Mouse (Mus musculus): Measurements from ENCODE around the gene Ankrd52.
"Not testable (repeated sequence)": the region's sequence is repeated elsewhere in the genome, so short reads cannot be mapped to it uniquely, and the experiment has no call there.

Gene Ankrd52

GRCm38 (mm10) chr10:128376455-128377211 is at the start of gene Ankrd52:
TSS of gene Ankrd52 (plus strand) at chr10:128377115.
- DNase-seq, result peak; percentile 94

GRCm38 (mm10) chr10:128327610-128328009 is 49.3 kb upstream of the Ankrd52 start:
- no peak for DNase-seq

GRCm38 (mm10) chr10:128332358-128333249 is 44.3 kb upstream of the Ankrd52 start:
- not testable (repeated sequence) for DNase-seq

- peak; percentile 85 for DNase-seq
These were observed 41.3 kb upstream of the Ankrd52 start for GRCm38 (mm10) chr10:128335582-128335981.

DNA sequence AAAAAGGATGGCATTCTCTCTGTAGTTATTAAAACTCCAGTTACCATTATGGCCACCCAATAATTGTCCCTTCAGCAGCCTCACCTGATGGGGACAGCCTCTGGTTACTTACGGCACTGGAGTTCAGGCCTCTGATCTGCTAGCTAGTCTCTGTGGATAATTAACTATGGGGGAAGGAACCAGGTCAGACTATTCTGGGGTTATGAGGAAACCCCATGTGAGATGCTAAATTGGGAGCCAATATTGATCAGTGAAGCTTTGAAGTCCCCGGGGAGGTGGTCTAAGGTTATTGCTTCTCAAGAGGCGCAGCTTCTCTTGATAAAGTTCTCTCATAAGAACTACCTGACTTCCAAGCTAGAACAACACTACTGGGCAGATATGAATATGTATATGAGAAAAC is 40.7 kb upstream of the Ankrd52 start:
- no peak for DNase-seq

GRCm38 (mm10) chr10:128336597-128336996 is 40.3 kb upstream of the Ankrd52 start:
- DNase-seq, result no peak

DNA sequence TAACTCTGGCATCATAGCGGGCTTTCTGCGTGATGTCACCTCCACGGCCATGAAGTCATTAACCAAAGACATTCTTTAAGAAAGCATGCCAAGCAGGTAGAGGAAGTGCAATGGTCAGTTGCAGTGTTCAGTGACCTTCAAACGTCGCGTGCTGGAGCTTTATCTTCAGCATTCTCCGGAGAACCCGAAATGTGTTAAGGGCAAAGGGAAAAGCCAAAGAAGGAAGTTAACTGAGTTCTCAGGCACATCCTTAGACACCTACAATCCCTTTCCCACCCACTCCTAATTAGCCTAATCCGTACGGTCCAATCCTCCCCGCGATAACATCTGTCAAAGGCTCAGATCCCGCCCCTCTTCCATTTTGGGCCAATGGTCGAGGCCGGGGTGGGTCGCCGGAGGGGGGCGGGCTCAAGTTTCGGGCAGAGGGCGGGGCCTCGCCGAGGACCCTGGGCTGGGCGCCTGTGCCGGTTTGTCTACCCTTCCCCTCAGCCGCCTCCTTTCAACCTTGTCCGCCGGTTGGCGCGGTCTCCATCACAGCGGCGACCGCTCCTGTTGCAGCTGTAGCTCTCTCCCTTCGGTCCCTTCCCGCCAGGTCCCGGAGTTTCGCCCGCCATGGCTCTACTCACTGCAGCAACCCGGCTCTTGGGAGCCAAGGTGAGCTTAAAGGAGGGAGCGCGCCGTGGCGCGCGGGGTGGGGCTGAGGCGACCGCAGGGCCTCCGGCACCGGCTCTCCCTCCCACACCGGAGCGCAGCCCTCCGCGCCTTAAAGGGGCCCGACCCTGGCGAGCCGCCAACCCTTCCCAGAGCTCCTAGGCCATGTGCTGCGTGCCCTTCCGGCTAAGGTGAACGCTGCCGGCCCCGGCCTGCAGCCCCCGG is 39.4 kb upstream of the Ankrd52 start, which contains the start of gene Cs:
Cs (plus strand) TSS at position 429 of the 876 bp plus-strand sequence.
- DNase-seq, result peak; percentile 98

- no peak for DNase-seq
These were observed 38.5 kb upstream of the Ankrd52 start for GRCm38 (mm10) chr10:128338415-128338814.

DNA sequence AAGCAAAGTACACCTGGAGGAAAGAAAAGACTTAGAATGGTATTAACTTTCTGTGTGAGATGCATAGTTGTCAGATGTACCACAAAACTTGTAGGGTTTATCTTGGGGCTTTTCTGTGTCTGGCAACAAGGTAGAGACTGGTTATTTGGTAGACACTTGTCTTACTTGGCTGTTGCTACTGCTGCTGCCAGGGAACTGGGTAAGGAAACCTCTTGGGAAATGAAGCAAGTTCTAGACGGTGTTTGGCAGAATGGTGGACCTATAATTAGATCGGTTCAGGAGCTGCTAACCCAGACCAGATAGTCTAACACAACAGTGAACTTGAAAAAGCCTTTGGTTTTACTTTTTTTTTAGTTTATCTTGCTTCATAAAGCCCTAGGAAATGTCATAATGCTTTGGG is 38.0 kb upstream of the Ankrd52 start:
- DNase-seq, result no peak

GRCm38 (mm10) chr10:128340257-128340656 is 36.7 kb upstream of the Ankrd52 start:
- DNase-seq, result no peak

GRCm38 (mm10) chr10:128343436-128343835 is 33.5 kb upstream of the Ankrd52 start:
- DNase-seq, result no peak

GRCm38 (mm10) chr10:128344568-128345275 is 32.2 kb upstream of the Ankrd52 start:
- DNase-seq, result peak; percentile 82

- DNase-seq, result no peak
These were observed 29.4 kb upstream of the Ankrd52 start for GRCm38 (mm10) chr10:128347541-128347940.

GRCm38 (mm10) chr10:128358796-128359195 is 18.1 kb upstream of the Ankrd52 start:
- DNase-seq, result peak; percentile 63

- no peak for DNase-seq
These were observed 17.7 kb upstream of the Ankrd52 start for GRCm38 (mm10) chr10:128359226-128359625.

DNA sequence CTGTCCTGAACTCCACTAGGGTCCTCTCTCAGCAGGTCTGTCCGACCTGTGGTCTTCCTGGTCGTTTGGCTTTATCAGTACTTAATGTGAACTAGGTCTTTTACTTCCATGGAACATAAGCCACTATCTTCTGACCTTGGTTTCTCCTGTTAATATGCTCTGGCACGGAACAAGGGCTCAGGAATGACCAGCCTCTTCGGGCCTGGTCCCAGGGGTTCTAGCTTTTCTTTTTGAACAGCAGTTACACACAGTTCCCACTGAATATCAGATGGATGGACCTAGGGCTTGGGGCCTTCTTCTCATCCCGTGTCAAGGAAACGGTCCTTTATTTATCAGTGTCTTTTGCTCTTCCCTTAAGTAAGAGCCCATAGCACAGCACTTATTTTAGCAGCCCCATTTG is 15.1 kb upstream of the Ankrd52 start:
- DNase-seq, result no peak

DNA sequence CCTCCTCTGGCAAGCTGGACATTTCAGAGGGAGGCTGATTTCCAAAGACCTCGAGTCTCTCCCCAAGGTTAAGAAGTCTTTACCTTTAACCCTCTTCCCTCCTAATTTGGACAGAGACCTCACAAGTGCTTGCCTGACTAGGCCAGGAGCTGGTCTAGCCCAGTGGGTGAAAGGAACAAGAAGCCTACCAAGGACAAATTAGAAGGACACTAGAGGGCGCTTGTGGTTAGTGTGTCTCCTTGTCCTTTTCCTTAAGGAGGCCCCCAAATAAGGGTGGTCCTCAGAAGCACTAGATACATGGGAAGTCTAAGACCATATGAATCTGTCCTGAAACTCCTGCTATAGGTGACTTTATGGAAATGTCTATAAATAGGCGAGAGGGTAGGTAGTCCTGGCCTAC is 14.3 kb upstream of the Ankrd52 start:
- DNase-seq, result peak; percentile 47

DNA sequence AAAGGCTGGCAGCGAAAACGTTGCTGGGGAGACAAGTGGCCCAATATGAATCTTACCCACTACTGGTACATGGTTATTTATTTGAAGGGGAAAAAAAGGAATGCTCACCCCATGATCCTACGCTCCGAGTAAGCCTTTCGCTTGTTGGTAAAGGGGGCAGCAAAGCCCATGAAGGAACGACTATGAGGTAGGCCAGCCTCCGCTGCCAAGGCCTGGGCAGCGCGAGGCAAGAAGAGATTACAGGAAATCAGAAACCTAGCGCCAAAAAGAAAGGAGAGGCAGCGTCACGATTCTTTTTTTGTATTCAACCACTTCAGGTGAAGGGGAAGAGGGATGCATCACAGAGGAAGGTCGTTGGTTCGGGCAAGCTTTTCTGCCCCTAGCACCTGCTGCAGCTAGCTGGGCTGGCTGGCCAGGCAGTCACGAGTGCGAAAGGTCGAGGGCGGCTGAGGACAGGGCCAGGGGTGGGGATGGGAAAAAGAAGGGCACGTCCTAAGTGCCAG is 9.0 kb upstream of the Ankrd52 start:
- no peak for DNase-seq

DNA sequence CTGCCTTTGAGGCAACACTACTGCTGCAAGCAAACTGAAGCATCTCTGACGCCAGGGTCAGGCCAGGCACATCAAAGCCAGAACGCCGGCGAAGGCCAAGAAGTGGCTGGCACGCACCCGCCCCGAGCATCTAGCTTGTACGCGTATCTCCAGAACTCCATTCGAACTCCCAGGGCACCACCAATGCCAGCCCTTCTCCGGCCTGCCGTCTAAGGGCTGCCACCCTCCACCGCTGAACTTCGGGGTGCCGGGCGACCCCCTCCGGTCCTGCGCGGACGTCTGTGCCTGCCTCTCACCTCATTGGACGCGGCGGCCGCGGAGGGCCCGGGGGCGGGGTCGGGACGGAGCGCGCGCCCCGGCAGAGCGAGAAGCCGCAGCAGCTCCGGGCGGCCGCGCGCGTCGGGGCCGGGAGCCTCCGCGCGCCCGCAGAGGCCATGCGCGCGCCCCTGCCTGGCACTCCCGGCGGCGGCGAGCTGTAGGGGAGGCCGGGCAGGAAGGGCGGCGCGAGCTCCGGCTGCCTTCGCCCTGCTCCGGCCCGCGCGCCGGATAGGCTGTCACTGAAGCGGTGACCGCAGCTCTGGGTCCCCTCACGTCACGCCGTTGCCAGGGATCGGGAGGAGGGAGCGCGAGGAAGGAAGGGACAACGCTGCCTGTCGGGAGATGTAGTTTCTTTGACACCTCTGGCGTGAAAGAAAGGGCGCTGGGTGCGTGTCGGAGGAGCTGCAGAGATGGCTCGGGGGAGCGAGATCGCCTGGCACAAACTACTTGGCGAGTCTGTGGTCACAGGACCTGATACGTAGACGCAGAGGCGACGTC is 8.3 kb upstream of the Ankrd52 start, which contains the start of gene Coq10a:
Coq10a (minus strand) TSS at position 596 of the 816 bp plus-strand sequence.
- DNase-seq, result peak; percentile 95

- DNase-seq, result no peak
These were observed 7.7 kb upstream of the Ankrd52 start for GRCm38 (mm10) chr10:128369218-128369543.

DNA sequence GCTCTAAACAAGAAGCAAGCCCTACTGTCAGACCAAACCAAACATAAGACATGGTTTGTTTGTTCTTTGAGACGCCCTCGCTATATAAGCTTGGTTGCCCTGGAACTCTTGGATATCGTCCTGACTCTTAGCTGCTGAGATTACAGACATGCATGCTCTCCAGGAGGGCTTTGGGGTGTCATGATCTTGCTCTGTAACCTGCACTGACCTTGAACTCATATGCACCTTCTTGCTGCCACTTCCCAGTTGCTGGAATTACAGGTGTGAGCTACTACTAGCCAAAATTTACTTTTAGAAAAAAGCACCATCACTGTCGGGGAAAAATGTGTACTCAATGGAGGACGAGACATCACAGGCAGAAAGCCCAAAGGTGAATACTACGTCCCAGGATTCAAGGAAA is 7.3 kb upstream of the Ankrd52 start:
- no peak for DNase-seq

All from kidney, postnatal 14 days (tissue).